Mouse (Mus musculus): ENCODE measurements around the gene Cfap126.

- TF ChIP-seq POLR2A (IDR thresholded peaks at IDR 0.05; ENCODE audit: low read depth, low read length) (no peak), CTCF (IDR thresholded peaks at IDR 0.05; ENCODE audit: borderline replicate concordance, insufficient read depth, low read length) (no peak)
These were observed 2.6 kb downstream of the Cfap126 start for GRCm38 (mm10) chr1:171116280-171116679.
